Mouse (Mus musculus): ENCODE data around the gene Agfg1. TPM values are rescaled to one million over a fixed set of nuclear protein-coding genes. Genes with fewer than 3 reads are reported as not detected.
"Not testable (repeated sequence)": the region's sequence is repeated elsewhere in the genome, so short reads cannot be mapped to it uniquely, and the experiment has no call there.

Gene Agfg1
- total RNA-seq, 1 experiment from 2014 or later = 33.8 TPM

GRCm38 (mm10) chr1:82880196-82880595 lies 40.9 kb downstream of the Agfg1 start:
- no peak for ATAC-seq (replicated peaks; ENCODE audit: low read depth, poor library complexity, severe bottlenecking)

DNA sequence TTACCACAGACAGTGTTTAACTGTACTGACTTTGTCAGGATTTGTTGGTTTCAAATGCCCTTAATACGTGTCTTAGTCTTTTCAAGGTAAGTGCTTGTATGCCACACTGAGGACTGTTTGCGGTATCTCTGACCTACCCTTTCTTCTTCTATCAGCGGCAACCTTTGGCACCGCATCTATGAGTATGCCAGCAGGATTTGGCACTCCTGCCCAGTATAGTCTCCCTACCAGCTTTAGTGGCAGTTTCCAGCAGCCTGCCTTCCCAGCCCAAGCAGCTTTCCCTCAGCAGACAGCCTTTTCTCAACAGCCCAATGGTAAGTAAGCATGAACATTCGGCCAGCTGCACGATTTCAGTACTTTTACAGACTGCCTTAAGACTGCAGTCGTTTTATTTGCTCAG lies 54.0 kb downstream of the Agfg1 start:
- no peak for ATAC-seq (replicated peaks; ENCODE audit: low read depth, poor library complexity, severe bottlenecking)

DNA sequence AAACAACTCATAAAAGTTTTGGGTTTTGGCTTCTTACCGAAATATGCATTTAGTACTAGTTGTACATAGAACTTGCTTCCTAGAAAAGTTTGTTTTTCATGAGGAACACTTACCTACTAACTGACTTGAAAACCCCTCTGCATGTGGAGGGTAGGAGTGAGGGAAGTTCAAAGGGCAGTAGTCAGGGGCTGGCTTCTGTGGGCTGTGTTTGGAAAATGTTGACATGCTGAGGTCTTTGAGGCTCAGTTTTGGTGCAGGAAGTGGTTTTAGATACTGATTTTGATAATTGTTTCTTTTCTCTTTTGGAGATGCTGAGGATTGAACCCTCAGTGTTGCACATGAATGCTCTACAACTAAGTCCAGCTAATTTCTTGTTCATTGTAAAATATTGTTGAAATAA lies 61.3 kb downstream of the Agfg1 start:
- 0 out of 2 replicates have a peak, but pooled peaks have one; percentile 47 for ATAC-seq (replicated peaks; ENCODE audit: low read depth, poor library complexity, severe bottlenecking)

GRCm38 (mm10) chr1:82901201-82901600 lies 61.9 kb downstream of the Agfg1 start:
- ATAC-seq (replicated peaks; ENCODE audit: low read depth, poor library complexity, severe bottlenecking) = no peak

DNA sequence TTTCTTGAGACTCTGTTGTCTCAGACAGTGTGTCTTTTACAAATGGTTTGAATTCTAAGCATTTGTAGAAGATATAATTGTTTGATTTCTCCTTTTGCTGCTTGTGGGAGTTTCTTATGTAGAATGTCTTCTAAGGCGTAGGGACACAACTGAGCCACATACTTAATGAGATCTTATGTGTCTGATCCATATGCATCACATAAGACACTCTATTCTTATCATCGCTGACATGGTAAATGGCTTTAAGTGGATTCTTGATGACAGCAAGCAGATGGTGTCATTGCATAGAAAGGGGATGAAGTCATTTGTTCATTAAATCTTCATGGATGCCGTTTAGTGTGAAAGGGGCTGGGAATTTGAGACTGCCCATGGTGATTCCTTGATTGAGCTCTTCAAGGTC lies 66.6 kb downstream of the Agfg1 start:
- no peak for ATAC-seq (replicated peaks; ENCODE audit: low read depth, poor library complexity, severe bottlenecking)

DNA sequence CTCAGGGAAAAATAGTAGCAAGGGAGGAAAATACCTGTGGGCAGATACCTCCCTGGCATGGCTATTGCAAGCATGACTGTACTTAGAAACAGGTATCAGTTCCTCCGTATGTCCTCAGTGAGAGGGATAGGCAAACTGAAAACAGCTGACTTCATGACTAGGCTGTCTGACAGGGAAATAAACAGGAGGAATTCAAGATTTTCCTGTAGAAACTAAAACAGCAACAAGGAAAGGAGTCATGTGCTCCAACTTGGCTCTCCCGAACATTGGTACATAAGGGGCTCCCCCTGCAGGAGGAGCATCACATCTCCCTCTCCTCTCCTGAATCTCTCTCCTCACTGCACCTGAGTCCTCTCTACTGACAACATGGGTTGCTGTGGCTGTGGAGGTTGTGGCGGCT lies 73.7 kb downstream of the Agfg1 start, which contains the start of gene A030005L19Rik:
A030005L19Rik (plus strand) TSS at position 301 of the 400 bp plus-strand sequence.
- no peak for ATAC-seq (replicated peaks; ENCODE audit: low read depth, poor library complexity, severe bottlenecking)

DNA sequence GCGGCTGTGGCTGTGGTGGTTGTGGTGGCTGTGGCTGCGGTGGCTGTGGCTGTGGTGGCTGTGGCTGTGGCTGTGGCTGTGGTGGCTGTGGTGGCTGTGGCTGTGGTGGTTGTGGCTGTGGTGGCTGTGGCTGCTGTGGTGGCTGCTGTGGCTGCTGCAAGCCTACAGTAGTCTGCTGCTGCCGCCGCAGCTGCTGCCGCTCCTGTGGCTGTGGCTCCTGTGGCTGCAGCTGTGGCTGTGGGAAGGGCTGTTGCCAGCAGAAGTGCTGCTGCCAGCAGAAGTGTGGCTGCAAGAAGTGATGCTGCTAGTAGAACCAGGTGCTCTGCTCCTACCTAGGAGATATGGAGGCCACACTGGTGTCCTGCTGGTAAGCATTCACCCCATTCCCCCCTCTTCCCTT lies 74.2 kb downstream of the Agfg1 start:
- ATAC-seq (replicated peaks; ENCODE audit: low read depth, poor library complexity, severe bottlenecking) = not testable (repeated sequence)

- ATAC-seq (replicated peaks; ENCODE audit: low read depth, poor library complexity, severe bottlenecking) = no peak
Measured at GRCm38 (mm10) chr1:82924650-82925049, 85.4 kb downstream of the Agfg1 start, which contains the start of gene A030014E15Rik. A030014E15Rik (plus strand) TSS chr1:82924917.

- not testable (repeated sequence) for ATAC-seq (replicated peaks; ENCODE audit: low read depth, poor library complexity, severe bottlenecking)
Measured at GRCm38 (mm10) chr1:82930558-82930957, 91.3 kb downstream of the Agfg1 start.

DNA sequence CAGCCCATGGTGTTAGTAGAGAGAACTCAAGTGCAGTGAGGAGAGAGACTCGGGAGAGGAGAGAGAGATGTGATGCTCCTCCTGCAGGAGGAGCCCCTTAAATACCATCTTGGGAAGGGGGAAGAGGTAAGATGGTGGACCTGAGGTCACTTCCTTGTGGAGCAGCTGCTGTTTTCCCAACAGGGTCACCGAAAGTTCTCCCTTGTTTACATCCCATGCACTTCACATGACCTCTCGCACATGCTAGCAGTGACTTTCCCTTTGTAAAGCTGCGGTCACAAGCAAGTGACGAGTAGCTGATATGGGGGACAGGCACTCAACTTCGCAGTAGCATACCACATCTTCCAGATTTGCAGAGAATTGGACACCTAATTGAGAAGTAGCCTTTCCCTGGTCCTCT lies 92.0 kb downstream of the Agfg1 start, which contains the start of gene Gm6217:
Gm6217 (minus strand) TSS at position 74 of the 400 bp plus-strand sequence.
- ATAC-seq (replicated peaks; ENCODE audit: low read depth, poor library complexity, severe bottlenecking) = not testable (repeated sequence)

DNA sequence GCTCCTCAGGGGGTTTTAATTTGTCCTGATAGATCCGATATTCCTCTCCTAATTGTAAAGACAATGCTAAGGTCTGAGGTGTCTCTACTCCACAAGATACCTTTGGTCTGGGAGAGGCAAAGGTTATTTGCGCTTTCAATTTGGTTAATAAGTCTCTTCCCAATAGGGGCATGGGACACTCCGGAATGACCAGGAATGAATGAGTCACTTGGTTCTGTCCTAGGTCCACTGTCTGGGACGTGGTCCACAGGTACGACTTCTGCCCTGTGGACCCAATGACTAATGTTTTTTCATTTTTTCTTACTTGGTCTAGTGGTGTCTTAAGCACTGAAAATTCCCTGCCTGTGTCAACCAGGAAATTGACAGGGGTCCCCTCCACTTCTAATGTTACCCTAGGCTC lies 99.4 kb downstream of the Agfg1 start:
- ATAC-seq (replicated peaks; ENCODE audit: low read depth, poor library complexity, severe bottlenecking) = no peak

- not testable (repeated sequence) for ATAC-seq (replicated peaks; ENCODE audit: low read depth, poor library complexity, severe bottlenecking)
Measured at GRCm38 (mm10) chr1:82942505-82942904, 103.2 kb downstream of the Agfg1 start.

GRCm38 (mm10) chr1:82943295-82943694 lies 104.0 kb downstream of the Agfg1 start, which contains the start of gene A030003K21Rik:
A030003K21Rik (minus strand) TSS chr1:82943388.
- ATAC-seq (replicated peaks; ENCODE audit: low read depth, poor library complexity, severe bottlenecking) = not testable (repeated sequence)

DNA sequence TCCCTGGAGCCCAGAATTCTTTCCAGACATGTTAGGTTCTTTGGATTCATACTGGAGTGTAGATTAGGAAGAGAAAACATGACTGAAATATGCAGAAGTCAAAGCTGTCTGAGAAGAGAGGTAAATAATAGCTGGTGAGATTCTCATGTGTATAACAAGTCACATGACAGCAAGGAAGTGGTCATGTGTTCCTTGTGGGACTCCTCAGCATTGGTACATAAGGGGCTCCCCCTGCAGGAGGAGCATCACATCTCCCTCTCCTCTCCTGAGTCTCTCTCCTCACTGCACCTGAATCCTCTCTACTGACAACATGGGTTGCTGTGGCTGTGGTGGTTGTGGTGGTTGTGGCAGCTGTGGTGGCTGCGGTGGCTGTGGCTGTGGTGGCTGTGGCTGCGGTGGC lies 106.7 kb downstream of the Agfg1 start:
- not testable (repeated sequence) for ATAC-seq (replicated peaks; ENCODE audit: low read depth, poor library complexity, severe bottlenecking)

GRCm38 (mm10) chr1:82948601-82949000 lies 109.3 kb downstream of the Agfg1 start:
- ATAC-seq (replicated peaks; ENCODE audit: low read depth, poor library complexity, severe bottlenecking) = no peak

Other genes starting within 250 kb of the Agfg1 start
- 49.9 and 59.7 TPM in 2 replicates for gene Mff, start 114.6 kb upstream of the Agfg1 start, total RNA-seq (2017)
- not detected in 2 replicates for gene Tm4sf20, start 71.0 kb upstream of the Agfg1 start, total RNA-seq (2017)
- gene Gm47791, start 68.2 kb upstream of the Agfg1 start, total RNA-seq (2017) = not detected in 2 replicates
- gene A030005L19Rik, start 73.8 kb downstream of the Agfg1 start, total RNA-seq (2017) = not detected in 2 replicates
- not detected in 2 replicates for gene A030014E15Rik, start 85.4 kb downstream of the Agfg1 start, total RNA-seq (2017)
- not detected in 2 replicates for gene Gm6217, start 91.9 kb downstream of the Agfg1 start, total RNA-seq (2017)
- not detected in 2 replicates for gene A030003K21Rik, start 103.9 kb downstream of the Agfg1 start, total RNA-seq (2017)
- not detected in 2 replicates for gene Gm7544, start 116.5 kb downstream of the Agfg1 start, total RNA-seq (2017)
- not detected in 2 replicates for gene Gm47955, start 120.8 kb downstream of the Agfg1 start, total RNA-seq (2017)
- not detected in 2 replicates for gene Gm47959, start 161.1 kb downstream of the Agfg1 start, total RNA-seq (2017)
- gene Slc19a3, start 199.0 kb downstream of the Agfg1 start, total RNA-seq (2017) = not detected in 2 replicates
- gene Krtap28-10, start 203.0 kb downstream of the Agfg1 start, total RNA-seq (2017) = not detected in 2 replicates
- not detected in 2 replicates for gene Gm47969, start 205.4 kb downstream of the Agfg1 start, total RNA-seq (2017)
- not detected in 2 replicates for gene A030005K14Rik, start 219.9 kb downstream of the Agfg1 start, total RNA-seq (2017)
- not detected in 2 replicates for gene Krtap28-13, start 221.4 kb downstream of the Agfg1 start, total RNA-seq (2017)